Mouse (Mus musculus) embryo, embryonic 11.5 days (tissue): ENCODE results near the gene Cdkal1.

Source experiments
- DNase-seq: peaks from one replicate; pipeline ENCODE4 v3.0.0-alpha.2; 2012; ENCODE audit warnings: low read depth, low spot score

The Cdkal1 gene

DNA sequence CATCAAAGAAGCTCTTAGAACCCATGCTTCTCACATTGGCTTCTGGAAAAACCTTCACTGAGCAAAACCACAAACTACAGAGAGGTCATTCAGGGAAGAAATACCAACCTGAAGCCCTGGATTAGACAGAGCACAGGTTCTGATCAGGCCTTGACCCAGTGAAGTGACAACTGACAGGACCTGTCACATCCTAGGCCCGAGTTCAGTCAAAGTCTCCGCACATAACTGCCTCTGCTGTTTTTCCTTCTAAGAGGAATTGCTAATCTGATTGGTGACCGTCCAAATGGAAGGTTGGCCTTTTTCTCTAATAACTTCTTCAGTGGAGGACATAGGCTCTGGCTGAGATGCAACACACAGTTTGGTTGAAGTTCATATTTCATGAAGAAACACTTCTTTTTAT is 662.8 kb downstream of the Cdkal1 start:
- no peak for DNase-seq

DNA sequence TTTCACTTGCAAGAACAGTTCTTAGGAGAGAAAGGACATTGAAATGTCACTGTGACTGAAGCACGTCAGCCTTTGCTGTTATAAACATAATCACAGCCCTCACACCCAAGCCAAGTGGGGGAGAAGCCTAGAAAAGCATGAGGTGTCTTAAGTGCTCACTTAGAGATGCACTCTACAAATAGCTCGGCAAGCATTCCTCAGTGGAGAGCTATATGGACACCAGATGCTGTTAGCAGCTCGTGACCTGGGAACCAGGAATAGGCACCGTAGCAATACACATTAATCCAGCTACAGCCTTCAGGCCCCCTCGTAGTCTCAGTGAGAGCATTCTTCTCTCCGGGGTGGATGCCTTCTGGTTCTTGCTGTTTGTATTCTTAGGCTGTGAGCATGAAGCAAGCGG is 664.9 kb downstream of the Cdkal1 start:
- no peak for DNase-seq

GRCm38 (mm10) chr13:29186748-29187147 is 668.7 kb downstream of the Cdkal1 start:
- no peak for DNase-seq

DNA sequence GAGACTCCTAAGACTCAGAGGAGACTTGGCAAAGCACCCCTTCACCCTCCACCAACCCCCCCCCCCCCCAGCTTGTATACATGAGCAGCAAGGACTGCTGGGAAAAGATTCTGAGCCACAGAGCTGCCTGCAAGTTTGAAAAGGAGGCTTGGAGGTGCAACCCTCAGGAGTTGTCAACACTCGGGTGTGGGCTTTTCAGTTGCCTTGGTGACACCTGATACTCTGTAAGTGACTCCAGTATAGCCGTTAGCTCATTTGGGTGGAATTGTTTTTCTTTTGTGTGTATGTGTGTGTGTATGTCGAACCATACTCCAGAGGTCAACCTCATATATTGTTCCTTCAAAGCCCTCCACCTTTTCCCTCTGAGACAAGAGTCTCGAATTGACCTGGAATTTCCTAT is 669.9 kb downstream of the Cdkal1 start:
- no peak for DNase-seq

GRCm38 (mm10) chr13:29184545-29184944 is 670.9 kb downstream of the Cdkal1 start:
- no peak for DNase-seq

DNA sequence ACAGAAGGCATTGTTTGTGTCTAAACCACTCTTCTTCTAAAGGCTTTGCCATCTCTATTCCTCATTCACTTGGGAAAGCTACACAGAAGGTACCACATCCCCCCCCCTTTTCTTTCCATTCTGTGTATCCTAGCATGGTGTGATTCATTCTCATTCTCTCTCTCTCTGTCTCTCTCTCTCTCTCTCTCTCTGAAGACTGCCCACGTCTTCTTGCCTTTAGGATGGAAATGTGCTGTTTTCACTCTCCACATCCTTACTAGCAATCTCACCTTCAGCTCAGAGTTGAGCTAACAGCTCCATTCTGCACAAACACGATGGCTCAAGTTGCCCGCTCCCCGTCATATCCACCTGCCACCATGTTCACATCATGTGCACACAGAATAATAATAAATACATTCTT is 675.6 kb downstream of the Cdkal1 start:
- no peak for DNase-seq

GRCm38 (mm10) chr13:29179260-29179659 is 676.2 kb downstream of the Cdkal1 start:
- no peak for DNase-seq

DNA sequence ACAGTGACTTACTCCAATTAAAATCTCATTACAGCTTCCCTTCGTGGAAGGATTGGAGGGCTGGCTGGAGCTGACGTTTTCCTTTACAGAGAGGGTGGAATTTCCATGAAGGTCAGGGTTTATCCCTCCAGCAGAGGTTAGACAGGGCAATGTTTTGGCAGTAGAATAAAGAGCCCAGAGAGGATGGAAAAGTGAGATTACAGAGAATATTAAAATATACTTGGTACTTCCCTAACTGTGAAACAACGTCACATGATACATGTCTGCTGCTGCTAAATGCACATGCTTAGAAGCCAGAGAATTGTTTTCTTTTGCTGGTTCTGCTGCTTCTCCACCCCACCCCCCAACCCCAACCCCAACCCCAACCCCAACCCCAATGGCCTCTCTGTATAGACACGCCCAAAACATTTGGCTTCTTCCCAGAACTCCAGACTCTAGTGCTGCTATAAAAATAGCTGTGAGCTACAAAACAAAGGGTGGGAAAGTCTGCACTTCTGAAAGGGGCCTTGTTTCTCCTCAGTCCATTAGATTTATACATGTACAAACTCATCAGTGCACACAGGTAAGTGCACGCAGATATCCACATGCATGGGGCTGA is 677.5 kb downstream of the Cdkal1 start:
- DNase-seq, result no peak

DNA sequence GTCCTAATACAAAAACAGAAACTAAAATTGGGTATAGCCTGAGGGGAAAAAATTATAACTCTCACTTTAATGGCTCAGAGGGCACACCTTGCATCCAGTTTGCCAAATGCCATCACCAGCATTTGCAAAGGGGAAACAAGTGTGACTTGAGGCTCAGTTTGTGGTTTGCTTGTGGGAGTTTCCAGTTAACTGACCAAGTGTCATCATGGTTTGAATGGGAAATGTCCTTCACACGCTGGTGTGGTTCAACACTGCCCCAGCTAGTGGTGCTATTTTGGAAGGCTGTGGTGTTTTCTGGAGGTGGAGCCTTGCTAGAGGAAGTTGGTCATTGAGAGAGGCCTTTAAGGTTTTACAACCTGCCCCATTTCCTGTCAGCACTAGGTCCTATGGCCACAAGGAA is 686.1 kb downstream of the Cdkal1 start:
- DNase-seq, result no peak

DNA sequence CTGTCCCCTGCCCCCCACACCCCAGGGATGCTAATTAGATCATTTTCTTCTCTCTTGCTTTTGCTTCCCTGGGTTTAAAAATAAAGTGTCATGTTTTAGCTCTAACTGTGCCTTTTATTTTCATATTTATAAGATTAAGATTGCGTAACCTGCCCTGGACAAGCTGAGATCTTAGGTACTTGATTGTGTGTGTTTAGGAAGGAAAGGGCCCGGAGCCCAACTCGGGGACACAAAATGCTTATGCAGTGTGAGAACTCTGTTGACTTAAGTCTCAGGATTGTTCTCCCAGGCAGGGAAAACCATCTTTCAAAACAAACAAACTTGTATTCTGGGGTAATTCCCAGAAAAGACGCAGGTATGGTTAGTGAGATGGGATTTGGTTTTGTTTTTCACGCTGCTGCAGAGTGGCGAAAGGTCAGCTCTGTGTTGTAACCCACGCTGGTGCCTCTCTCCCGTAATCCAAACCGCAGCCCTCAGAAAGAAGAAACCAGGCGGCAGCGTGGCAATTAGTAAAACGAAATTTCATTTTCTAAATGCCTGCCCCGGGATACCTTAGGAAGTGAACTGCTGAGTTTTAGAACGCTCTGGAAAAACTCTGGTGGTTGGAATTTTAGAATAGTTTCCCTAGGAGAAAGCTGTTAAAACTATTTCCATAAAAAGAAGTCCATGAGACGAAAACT is 690.5 kb downstream of the Cdkal1 start:
- no peak for DNase-seq

DNA sequence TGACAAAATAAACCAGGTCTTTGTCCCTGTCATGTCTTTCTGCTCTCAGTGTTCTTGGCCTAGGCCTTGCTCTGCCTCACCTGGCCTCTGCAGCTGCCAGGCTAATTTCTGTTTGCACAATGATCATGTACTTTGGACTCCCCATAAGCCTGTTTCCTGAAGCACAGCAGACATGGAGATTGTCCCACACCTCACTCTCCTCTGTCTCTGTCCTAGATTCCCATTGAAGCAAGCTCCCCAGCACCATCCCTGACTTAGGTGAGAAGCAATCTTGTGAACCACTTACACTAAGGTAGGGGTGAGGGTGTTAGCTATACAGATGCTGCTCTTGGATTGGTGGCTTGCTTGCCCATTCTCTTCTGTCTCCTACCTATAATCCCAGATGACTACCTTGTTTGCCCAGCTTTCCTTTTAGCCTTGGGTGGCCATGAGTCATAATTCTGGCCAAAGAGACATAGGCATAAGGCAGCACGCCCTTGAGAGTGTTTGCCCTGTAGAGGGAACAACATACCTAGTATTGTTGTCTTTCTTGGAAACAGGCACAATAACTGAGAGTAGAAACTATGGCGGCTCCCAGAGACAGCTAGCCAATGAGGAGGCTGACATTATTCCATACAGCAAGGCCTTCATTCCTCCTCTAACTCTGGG is 692.5 kb downstream of the Cdkal1 start:
- no peak for DNase-seq

GRCm38 (mm10) chr13:29162444-29162843 is 693.0 kb downstream of the Cdkal1 start:
- DNase-seq, result no peak

DNA sequence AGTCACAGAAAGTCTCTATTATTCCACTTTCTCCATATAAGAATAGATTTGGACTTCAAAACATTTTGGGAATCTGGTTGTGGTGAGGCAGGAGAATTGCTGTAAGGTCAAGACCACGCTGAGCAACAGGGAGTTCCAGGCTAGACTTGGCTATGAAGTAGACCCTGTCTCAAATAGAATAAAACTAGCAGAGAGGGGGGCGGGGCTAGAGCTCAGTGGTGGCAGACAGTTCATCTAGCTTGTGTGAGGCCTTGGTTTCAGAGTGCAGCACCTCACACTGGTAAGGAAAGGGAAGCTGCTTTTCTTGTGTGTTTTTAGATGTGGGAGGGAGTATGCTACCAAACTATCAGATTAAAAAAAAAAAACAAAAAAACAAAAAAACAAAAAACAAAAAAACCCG is 694.0 kb downstream of the Cdkal1 start:
- no peak for DNase-seq

DNA sequence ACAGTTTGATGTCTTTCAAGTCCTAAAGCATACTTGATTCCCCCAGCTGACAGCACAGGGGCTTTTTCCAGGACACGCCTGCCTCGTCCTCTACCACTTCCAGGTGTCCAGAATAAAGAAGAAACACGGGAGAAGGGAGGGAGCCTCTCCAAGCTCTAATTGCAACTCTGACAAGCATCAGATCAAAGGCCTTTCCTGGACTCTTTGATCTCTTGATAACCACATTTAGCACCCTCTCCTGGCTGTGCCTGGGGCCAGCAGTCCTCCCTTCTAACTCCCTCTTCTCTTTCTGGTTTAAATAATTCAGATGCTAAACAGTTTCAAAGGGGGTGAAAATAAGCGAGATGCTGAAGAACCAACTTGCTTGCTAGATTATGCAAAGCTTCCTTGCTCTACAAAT is 698.8 kb downstream of the Cdkal1 start:
- no peak for DNase-seq

DNA sequence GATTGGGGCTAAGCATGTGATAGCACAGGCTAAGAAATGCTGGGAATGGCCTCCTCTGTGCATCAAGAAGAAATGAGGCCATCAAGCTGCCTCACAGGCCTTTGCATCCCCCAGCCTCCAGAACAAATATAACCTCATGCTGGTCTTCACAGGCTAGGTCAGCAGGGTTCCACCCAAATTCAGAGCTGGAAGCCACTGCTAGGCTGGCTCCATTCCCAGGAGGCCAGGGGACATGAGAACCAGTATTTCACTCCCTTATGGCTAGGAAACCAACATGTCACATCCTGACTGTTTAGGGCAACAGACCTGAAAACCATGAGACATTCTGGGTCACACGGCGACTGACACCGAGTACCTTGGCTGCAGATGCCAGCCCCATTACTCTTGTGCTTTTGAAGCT is 700.2 kb downstream of the Cdkal1 start:
- DNase-seq, result no peak

DNA sequence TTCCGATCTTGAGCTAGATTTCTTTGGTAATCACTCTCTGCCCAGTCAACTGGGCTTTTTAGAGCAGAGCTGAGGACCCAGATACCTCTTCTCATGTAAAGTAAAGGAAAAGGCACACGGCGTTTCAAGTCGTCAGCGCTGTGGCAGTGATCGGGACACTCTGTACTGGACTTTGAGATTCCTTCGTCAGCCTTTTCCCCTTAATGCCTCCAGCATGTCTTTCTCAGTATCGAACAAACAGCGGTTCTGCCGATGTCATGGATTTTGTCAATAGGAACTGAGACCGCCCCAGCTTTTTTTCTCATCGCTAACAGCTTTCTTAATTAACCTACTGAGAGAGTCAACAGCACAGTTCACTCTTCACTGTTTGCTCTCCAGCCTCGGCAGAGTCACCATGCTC is 705.4 kb downstream of the Cdkal1 start:
- DNase-seq, result no peak

DNA sequence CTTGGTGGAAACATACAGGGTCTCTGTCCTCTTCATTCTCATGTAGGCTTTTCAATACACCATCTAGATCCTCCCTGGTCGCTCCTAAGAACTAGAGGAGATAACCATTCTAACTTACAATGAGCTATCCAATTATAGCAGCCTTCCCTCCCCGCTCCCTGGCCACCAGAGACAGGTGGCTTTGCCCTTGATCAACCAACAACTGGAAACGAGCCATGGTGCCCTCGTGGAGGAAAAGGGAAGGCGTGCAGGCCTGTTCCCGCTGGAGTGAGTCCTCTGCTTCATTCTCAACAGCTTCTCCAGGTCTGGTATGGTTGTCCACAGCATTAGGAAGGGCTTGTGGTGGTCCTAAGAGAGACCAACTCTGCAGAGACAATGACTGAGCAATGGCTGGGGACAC is 706.1 kb downstream of the Cdkal1 start:
- DNase-seq, result no peak

GRCm38 (mm10) chr13:29148616-29149015 is 706.9 kb downstream of the Cdkal1 start:
- DNase-seq, result no peak
